Comparison of ENCODE assay signal across 19 mouse cellular contexts in genomic region chr14:32081026-32081425, GRCm38 (mm10). TPM values are rescaled to one million over a fixed set of nuclear protein-coding genes. Genes with fewer than 3 reads are reported as not detected.
"Had no signal": no experiment of that assay in that cellular context is flagged by ENCODE, and none has a peak within 500 bp of the region (broad histone marks: within the 10 kb centered on the region; RNA-seq: fewer than 3 reads in every experiment).

No protein-coding gene starts in this region.

- H3K27me3 ChIP-seq: limb, embryonic 12.5 days; limb, embryonic 15.5 days; midbrain, embryonic 13.5 days had no signal

- H3K9ac ChIP-seq: limb, embryonic 12.5 days; limb, embryonic 15.5 days; liver, embryonic 14.5 days; liver, postnatal 0 days; lung, embryonic 14.5 days; midbrain, embryonic 13.5 days had no signal

- ATAC-seq: intestine, postnatal 0 days; liver, postnatal 0 days; lung, postnatal 0 days; midbrain, embryonic 13.5 days; midbrain, embryonic 16.5 days had no signal

- H3K4me3 ChIP-seq: limb, embryonic 12.5 days; limb, embryonic 15.5 days; midbrain, embryonic 13.5 days had no signal

- H3K9me3 ChIP-seq: limb, embryonic 12.5 days; limb, embryonic 15.5 days; midbrain, embryonic 13.5 days had no signal

- DNase-seq: kidney, adult 2 months; kidney, postnatal 10 days; kidney, postnatal 36 days; layer of hippocampus, postnatal 36 days; left cerebral cortex, postnatal 4 days; liver, postnatal 0 days; lung, embryonic 14.5 days; thymus, adult 18-20 months; thymus, postnatal 36 days had no signal

- H3K4me2 ChIP-seq: limb, embryonic 12.5 days; limb, embryonic 15.5 days; liver, embryonic 11.5 days; lung, embryonic 14.5 days; midbrain, embryonic 13.5 days had no signal

- H3K27ac ChIP-seq: limb, embryonic 12.5 days; limb, embryonic 15.5 days; liver, embryonic 14.5 days; macrophage; midbrain, embryonic 13.5 days had no signal

RNA-seq across cellular contexts. Expression of gene Galnt15, which starts 52.2 kb away (rescaled TPM):
- total RNA-seq: megakaryocyte, adult 5-6 weeks had no signal
- polyA plus RNA-seq: limb, embryonic 12.5 days; liver, embryonic 11.5 days; liver, embryonic 14.5 days; macrophage had no signal
